Mouse (Mus musculus): Measurements from ENCODE around the gene Veph1. TPM values are rescaled to one million over a fixed set of nuclear protein-coding genes. Genes with fewer than 3 reads are reported as not detected.
A peak's percentile ranks its signal among the peaks of the same experiment; 100 is the strongest.

Gene Veph1
- not detected for total RNA-seq (2021)

- no peak for DNase-seq (ENCODE audit: low spot score)
- intact Hi-C loops (cut with DNase I) = no loop called here
These were observed at the start of gene Veph1 for GRCm38 (mm10) chr3:66296545-66296944. TSS of gene Veph1 (minus strand) at chr3:66296837.

DNA sequence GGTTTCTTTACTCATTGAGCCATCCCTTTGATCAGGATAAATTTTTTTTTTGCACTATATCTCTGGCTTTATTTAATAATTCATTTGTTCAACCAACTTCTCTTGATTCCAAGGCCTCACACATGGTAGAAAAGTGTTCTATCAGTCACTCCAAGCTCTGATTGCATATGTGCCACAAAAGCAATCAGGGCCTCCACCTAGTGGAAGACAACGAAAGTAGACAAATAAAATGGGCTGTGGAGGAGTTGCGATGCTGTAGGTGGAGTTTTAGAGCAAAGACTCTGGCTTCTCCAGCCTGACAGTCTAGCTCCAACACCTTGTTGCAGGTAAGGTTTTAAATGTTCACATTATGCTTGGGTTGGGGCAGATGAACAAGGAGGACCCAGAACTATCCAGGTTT lies 44.1 kb upstream of the Veph1 start:
- DNase-seq (ENCODE audit: low spot score) = no peak
- intact Hi-C loops (cut with DNase I) = no loop called here

DNA sequence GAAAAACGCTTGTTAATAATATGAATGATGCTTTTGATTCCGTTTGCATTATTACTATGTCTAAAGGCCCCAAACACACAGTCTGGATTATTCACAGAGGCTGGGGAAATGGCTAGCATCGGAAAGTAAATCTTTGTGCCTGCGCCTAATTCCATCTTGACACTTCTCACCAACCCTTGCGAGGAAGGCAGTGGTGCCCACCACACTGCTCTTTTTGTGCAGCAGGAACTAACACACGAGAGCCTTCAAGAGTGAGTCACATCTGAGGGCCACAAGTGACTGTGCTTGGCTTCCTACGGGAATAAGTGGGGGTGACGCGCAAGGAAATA lies 35.7 kb upstream of the Veph1 start:
- intact Hi-C loops (cut with DNase I) = loop anchor here (2.0 kb wide), 2 partner anchors 934 to 1010 kb away; no protein-coding TSS in a partner anchor
- no peak for DNase-seq (ENCODE audit: low spot score)

DNA sequence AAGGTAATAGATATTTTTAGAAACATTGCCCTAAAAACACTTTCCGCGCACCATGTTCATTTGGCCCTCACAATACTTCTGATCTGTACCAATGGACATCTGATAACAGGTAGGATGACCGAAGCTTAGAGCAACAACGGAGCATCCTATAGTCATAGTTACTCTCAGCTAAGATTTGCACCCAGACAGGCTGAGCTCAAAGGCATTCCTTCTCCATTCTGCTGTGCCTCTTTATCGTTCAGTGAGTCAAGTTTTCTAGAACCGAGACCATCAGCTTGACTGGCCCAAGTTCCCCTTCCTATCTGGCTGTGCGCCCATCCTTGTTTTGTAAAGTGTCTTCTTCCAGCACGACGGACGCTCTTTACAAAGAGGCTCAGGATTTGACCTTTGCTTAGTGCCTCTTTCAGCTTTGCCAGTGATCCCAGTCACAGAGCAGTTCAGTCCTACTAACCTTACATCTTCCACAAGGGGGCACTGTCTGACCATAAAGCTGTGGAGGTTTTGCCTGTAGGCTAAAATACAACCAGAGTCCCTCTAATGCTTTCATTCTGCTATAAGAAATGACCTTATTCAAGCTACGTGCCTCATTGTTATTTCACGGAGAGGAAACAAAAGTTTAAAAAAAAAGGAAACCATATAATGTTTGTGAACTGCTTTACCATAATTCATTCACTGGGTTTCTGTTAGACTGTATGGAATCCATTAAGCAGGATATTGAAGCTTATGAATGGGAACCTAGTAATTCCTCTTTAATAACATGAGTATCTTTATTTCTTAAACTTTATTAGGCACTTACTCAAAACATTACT lies 35.2 kb upstream of the Veph1 start:
- intact Hi-C loops (cut with DNase I) = loop anchor here (2.0 kb wide), 2 partner anchors 935 to 1011 kb away; no protein-coding TSS in a partner anchor
- DNase-seq (ENCODE audit: low spot score) = no peak

DNA sequence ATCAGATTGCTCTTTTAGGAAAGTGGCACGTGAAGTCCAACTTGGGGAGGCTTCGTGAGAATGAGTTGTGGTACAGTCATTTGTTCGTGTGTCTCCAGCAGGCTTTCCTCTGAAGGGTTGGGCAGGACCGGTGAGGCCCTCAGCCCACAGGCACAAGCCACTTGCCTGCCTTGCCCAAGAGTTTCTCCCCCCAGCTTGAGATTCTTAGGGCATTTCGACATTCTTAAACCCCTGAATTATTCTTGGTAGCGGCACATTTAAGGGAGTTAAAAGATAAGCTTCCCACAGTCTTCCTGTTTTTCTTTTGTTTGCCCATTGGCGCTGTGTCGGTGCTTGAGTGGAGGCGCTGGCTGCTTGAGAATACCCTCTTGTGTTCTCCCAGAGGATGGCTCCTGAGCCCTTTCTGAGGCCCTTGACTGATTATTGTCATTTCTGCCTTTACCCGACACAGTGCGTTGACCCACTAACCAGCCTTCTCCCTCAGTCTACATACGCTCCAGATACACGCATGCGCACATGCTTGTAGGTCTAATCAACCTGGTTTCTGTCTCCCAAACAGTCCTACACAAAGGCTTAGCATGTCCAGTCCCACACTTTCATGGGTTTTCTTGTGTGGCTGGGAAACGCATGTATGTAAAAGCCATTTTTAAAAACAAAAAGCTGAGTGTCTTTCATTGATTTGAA lies 34.4 kb upstream of the Veph1 start:
- intact Hi-C loops (cut with DNase I) = no loop called here
- DNase-seq (ENCODE audit: low spot score) = no peak

DNA sequence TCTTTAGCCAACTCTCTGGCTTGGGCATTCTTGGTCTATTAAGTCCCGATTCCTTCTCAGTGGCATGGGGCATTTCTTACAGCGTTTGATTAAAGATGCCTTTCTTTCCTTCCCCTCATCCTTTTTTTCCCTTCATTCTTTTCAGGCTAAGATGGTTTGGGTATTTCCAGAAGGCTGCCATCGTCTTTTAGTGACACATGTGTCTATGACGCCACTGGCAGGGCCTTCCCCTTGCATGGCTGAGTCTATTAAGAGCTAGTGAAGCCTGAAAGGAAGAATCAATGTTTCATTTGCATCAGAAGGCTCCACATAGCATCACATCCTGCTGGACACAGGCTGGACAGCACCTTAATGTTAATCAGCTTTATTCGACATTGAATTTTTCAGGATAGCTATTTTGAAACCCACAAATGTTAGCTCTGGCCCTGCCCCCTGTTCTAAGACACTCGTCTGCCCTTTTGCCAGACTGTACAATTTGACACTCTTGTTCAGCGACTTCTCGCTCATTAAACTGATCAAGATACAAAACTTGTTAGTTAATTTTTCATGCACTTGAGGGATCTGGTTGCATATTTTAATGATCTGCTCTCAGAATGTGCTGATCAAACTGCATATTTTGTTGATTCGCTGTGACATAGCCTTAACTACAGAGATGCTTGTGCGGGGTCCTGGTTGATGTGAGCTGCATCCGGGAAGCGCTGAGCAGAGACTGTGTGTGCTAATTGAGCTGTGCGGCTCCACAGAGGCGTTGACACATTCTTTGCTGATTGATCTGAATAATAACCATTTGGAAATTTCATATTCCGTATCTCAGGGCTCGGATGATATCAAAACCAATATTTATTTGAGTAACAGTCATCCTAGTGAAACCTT lies 29.6 kb upstream of the Veph1 start:
- DNase-seq (ENCODE audit: low spot score) = no peak
- intact Hi-C loops (cut with DNase I) = no loop called here

DNA sequence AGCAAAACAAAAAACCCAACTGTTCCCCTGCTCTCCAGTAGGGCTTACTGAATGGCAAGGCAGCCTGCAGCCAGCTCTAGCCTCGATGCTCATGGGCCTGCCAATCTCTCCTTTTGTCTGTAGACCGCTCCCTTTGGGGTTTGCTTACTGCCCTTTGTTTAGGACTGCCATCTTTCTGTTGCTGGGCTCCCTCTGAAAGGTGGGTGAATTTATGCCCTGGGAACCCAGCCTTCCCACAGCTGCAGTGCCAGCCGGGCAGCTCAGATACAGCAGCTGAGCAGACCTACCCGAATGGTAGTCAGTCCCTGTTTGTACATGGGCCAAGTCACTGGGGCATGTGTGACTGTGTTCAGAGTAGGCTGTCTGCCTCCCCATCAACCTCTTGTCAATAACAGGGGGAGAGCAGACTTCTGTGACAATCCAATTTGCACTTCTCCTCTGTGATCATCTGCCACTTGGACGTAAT lies 28.9 kb upstream of the Veph1 start:
- no peak for DNase-seq (ENCODE audit: low spot score)
- intact Hi-C loops (cut with DNase I) = no loop called here

GRCm38 (mm10) chr3:66314793-66315715 lies 18.4 kb upstream of the Veph1 start:
- intact Hi-C loops (cut with DNase I) = no loop called here

DNA sequence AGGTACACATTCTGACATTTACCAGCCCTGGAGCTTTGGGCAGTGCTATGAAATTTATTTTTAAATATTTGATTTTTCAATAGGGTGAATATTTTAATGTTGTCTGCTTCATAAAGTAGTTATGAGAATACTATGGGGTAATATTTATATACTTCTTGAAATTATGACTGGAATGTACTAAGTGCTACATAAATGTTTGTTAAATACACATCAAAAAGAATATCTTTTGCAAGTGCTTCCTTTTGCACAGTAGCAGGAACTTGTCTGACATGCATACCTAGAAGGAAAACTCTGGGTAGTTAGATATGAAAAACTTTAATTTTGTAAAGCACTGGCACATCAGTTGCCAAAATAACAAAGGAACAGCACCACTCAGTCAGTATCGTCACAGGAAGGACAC lies 13.9 kb upstream of the Veph1 start:
- intact Hi-C loops (cut with DNase I) = no loop called here

More at GRCm38 (mm10) chr3:66314793-66315715, 18.4 kb upstream of the Veph1 start:
- DNase-seq (ENCODE audit: low spot score) = no peak

GRCm38 (mm10) chr3:66309531-66309930 lies 12.9 kb upstream of the Veph1 start:
- DNase-seq (ENCODE audit: low spot score) = no peak
- intact Hi-C loops (cut with DNase I) = no loop called here

More for the DNA sequence above, 13.9 kb upstream of the Veph1 start:
- no peak for DNase-seq (ENCODE audit: low spot score)

DNA sequence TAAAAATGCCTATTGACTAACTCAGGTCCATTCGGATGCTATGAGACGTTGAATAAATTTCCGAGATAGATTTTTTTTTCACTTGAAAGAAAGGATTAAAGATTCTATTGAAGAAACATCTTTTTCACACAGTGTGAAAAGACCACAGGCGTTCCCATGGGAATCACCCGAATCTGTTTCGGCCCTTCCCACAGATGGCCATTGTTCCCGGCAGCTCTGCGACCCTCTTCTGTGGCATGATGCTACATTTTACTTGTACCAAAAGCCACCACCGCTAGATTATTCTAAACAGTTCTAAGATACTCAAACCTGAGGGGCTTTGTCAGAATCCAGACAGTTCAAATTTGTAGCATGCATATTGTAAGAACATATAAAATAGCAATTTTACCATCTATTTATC lies 1.4 kb downstream of the Veph1 start:
- no peak for DNase-seq (ENCODE audit: low spot score)
- intact Hi-C loops (cut with DNase I) = no loop called here

- DNase-seq (ENCODE audit: low spot score) = no peak
- intact Hi-C loops (cut with DNase I) = no loop called here
These were observed 1.9 kb downstream of the Veph1 start for GRCm38 (mm10) chr3:66294729-66295128.

DNA sequence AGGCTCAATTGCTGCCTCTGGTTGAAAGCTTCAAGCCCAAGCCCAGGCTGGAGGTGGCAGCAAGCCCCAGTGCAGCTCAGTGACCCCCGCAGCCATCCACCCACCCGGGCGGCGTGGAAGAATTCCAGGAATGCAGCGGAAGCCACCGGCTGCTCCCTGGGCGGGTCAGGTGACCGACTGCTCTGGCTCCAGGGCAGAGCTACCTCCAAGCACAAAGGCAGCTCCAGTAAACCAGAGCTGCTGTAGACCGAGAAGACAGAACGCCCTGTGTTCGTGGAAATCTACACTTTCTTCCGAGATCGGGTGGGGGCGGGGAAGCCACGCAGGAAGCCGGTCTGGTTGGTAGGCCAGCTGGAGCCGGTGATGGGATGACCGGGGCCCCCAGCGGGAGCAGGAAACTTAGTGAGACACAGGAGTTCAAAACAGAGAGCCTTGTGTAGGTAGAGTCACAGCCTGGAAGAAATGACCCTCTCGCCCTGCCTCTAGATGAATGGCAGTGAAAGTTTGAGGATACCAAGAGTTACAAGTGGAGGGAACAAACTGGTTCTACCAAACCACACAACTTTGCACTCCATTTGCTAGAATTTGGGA lies 4.2 kb downstream of the Veph1 start:
- intact Hi-C loops (cut with DNase I) = no loop called here
- DNase-seq (ENCODE audit: low spot score) = peak; percentile 3

GRCm38 (mm10) chr3:66263270-66263669 lies 33.4 kb downstream of the Veph1 start:
- intact Hi-C loops (cut with DNase I) = loop anchor here (5.0 kb wide), 1 partner anchor 256 kb away; no protein-coding TSS in a partner anchor
- no peak for DNase-seq (ENCODE audit: low spot score)

DNA sequence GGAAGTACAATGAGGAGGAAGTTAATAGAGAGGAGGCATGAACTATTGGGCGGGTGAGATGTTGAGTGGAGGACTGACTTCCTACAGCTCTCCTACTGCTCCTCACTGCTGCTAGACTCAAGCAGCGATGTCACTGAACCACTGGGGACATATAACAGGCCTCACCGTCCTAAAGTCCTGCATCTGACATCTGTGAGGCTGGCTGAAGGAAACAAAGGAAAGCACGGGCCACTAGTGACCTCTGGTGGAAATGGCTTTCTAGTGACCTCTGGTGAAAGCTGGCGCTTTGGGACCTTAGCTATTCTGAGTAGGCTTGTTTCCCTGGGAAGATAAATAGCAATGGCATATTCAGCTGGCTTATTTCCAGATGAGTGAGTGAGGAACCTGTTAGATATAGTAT lies 34.3 kb downstream of the Veph1 start:
- no peak for DNase-seq (ENCODE audit: low spot score)
- intact Hi-C loops (cut with DNase I) = loop anchor here (5.0 kb wide), 1 partner anchor 255 kb away; no protein-coding TSS in a partner anchor

DNA sequence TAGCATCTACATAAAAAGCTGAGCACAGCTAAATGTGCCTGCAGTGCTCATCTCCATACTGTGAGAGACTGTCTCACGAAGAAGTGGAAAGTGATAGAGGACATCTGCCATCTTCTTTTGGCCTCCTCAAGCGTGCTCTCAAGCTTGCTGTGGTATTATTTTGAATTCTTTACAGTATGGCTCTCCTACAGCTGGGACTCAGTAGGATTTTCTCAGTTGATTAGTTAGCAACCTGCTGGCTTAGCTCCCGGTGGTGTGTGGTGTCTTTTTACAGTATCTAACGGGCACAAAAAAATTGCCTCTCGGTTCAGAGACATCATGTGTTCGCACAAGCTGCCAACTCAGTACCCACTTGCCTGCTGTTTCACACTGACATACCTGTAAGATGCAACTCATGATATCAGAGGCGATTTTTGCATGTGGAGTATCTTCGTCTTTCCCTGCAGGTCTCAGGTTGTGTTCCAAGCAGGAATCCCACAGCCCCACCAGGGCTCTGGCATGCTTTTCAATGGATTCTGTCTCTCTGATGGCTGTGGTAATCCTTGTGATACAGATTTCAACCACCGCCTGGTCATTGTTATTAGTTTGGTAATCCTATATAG lies 42.0 kb downstream of the Veph1 start:
- intact Hi-C loops (cut with DNase I) = no loop called here
- DNase-seq (ENCODE audit: low spot score) = no peak

- intact Hi-C loops (cut with DNase I) = no loop called here
- no peak for DNase-seq (ENCODE audit: low spot score)
These were observed 44.8 kb downstream of the Veph1 start for GRCm38 (mm10) chr3:66251842-66252241.

GRCm38 (mm10) chr3:66240476-66240875 lies 56.2 kb downstream of the Veph1 start:
- intact Hi-C loops (cut with DNase I) = no loop called here
- DNase-seq (ENCODE audit: low spot score) = no peak
